In the genomic region with DNA sequence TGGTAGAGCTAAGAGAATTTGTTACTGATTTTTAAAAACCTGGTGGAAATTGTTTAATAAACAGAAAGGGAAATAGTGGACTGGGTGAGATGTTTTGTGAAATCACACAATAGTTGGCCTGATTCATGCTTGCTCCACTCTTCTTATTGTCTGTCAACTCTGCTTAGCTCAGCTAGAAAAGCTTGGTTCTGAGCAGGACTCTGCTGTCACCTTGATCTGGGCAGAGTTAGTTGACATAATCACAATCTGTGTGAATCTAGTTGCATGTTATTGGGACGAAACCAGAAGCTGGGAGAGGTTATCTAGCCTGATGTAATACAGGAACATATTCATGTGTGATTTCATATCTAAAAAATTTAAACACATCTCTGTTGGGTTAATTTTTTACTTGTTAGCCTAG, we compare ENCODE assay signal across 25 mouse cellular contexts.
"Had no signal": no experiment of that assay in that cellular context is flagged by ENCODE, and none has a peak within 500 bp of the region (broad histone marks: within the 10 kb centered on the region; RNA-seq: fewer than 3 reads in every experiment).

No protein-coding gene starts in this region.

- H3K9me3 ChIP-seq: heart, embryonic 13.5 days; heart, embryonic 15.5 days; hindbrain, embryonic 13.5 days; kidney, embryonic 15.5 days; limb, embryonic 13.5 days; limb, embryonic 15.5 days; liver, embryonic 12.5 days had no signal

- H3K9ac ChIP-seq: heart, embryonic 13.5 days; heart, embryonic 15.5 days; hindbrain, embryonic 13.5 days; kidney, embryonic 15.5 days; limb, embryonic 13.5 days; limb, embryonic 15.5 days; liver, embryonic 12.5 days had no signal

- H3K4me2 ChIP-seq: heart, embryonic 11.5 days; heart, embryonic 13.5 days; heart, embryonic 15.5 days; hindbrain, embryonic 13.5 days; kidney, embryonic 15.5 days; limb, embryonic 13.5 days; limb, embryonic 15.5 days; liver, embryonic 12.5 days had no signal

- H3K36me3 ChIP-seq: heart, embryonic 13.5 days; heart, embryonic 15.5 days; hindbrain, embryonic 13.5 days; kidney, embryonic 15.5 days; limb, embryonic 13.5 days; limb, embryonic 15.5 days; liver, embryonic 12.5 days had no signal

- DNase-seq: gastrocnemius, postnatal 14 days; gastrocnemius, postnatal 36 days; heart, adult 11 months; heart, adult 2 months; heart, postnatal 14 days; heart, postnatal 36 days; kidney, adult 11 months; kidney, adult 2 months; kidney, adult 9 months; kidney, postnatal 14 days; kidney, postnatal 36 days; layer of hippocampus, adult 9-11 months; layer of hippocampus, postnatal 36 days; left cerebral cortex, postnatal 4 days had no signal

- H3K4me1 ChIP-seq: heart, embryonic 15.5 days; hindbrain, embryonic 13.5 days; kidney, embryonic 15.5 days; limb, embryonic 13.5 days; limb, embryonic 15.5 days; liver, embryonic 12.5 days had no signal

- H3K27ac ChIP-seq: heart, adult 2 months; heart, embryonic 13.5 days; heart, embryonic 15.5 days; hindbrain, embryonic 13.5 days; kidney, embryonic 15.5 days; kidney, postnatal 0 days; limb, embryonic 13.5 days; limb, embryonic 15.5 days; liver, embryonic 12.5 days had no signal

- H3K27me3 ChIP-seq: heart, embryonic 13.5 days; heart, embryonic 15.5 days; hindbrain, embryonic 13.5 days; kidney, embryonic 15.5 days; limb, embryonic 13.5 days; limb, embryonic 15.5 days; liver, embryonic 12.5 days had no signal

- ATAC-seq: hindbrain, embryonic 16.5 days; intestine, embryonic 16.5 days; liver, embryonic 12.5 days had no signal

- H3K4me3 ChIP-seq: heart, adult 2 months; heart, embryonic 13.5 days; heart, embryonic 15.5 days; hindbrain, embryonic 13.5 days; kidney, embryonic 15.5 days; limb, embryonic 13.5 days; limb, embryonic 15.5 days; liver, embryonic 12.5 days had no signal
